Mouse (Mus musculus) cerebellum, postnatal 14 days (tissue): Measurements from ENCODE around the gene Med15.
A peak's percentile ranks its signal among the peaks of the same experiment; 100 is the strongest.

Experiments used
- DNase-seq, 2 experiments: peaks; one replicate each; pipeline ENCODE4 v3.0.0; 2021; ENCODE audit warnings: mixed read lengths in 2 of 2

Gene Med15

DNA sequence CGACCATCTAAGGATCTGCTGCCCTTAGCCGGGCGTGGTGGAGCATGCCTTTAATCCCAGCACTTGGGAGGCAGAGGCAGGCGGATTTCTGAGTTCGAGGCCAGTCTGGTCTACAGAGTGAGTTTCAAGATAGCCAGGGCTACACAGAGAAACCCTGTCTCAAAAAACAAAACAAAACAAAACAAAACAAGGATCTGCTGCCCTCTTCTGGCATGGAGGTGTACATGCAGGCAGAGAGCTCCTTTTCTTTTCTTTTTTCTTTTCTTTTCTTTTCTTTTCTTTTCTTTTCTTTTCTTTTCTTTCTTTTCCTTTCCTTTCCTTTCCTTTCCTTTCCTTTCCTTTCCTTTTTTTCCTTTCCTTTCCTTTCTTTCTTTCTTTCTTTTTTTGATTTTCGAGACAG lies 118.0 kb downstream of the Med15 start:
- DNase-seq = peak in 1 of 2 experiments; percentile 32

DNA sequence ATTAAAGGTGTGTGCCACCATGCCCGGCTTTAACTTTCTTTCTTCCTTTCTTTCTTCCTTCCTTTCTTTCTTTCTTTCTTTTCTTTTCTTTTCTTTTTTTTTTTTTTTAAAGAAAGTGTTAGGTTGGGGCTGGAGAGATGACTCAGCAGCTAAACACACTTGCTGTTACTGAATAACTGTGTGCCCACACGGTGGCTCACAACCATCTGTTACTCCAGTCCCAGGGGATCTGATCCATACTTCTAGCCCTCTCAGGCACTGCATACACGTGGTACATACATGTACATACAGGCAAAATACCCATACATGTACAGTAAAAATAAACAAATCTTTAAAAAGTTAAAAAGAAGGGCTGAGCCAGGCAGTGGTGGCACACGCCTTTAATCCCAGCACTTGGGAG lies 121.3 kb downstream of the Med15 start:
- DNase-seq = no peak

DNA sequence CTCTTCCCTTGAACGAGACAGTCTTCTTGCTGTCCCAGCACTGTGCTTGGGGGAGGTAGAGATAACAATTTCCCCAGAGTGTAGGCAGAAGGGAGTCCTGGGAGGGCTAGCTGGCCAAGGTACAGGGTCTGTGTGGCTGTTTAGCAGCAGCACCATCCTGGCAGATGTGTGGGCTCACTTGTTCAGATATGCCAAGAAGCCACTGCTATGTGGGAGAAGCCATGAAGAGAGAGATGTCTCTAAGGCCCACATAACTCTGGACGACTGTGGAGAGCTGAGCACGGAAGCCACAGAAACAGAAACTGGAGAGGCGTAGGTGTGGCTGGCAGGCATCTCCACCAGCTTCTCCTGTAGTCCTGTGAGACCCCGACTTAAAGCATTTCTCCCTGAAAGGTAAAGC lies 127.0 kb downstream of the Med15 start:
- no peak for DNase-seq

DNA sequence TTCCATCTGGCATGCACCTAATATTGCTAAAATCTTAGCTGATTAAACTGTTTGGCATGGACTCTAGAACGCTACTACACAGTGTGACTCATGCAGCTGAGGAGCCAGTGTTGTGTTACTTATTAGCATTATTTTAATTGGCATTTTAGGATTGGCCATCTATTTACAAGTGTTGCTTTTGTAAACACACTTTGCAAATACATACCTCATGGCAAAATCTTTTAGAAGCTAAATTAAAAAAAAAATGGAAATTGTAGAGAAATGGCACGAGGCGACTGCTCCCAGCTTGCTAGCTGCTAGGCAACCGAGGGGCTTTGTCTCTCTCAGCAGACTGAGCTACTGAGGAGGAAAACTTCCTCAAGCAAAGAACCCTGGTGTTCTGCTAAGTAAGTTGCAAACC lies 127.8 kb downstream of the Med15 start:
- DNase-seq = no peak
